Mouse (Mus musculus): ENCODE measurements around the gene Vopp1. TPM values are rescaled to one million over a fixed set of nuclear protein-coding genes. Genes with fewer than 3 reads are reported as not detected.

Gene Vopp1
- total RNA-seq, 1 experiment from 2014 or later, result 16.2 TPM

- no peak for DNase-seq
Measured at GRCm38 (mm10) chr6:57784251-57784650, 40.7 kb downstream of the Vopp1 start.

GRCm38 (mm10) chr6:57782658-57783057 lies 42.3 kb downstream of the Vopp1 start:
- DNase-seq, result no peak

- DNase-seq, result no peak
Measured at GRCm38 (mm10) chr6:57780359-57780758, 44.6 kb downstream of the Vopp1 start.

GRCm38 (mm10) chr6:57773792-57774191 lies 51.2 kb downstream of the Vopp1 start:
- DNase-seq, result no peak

DNA sequence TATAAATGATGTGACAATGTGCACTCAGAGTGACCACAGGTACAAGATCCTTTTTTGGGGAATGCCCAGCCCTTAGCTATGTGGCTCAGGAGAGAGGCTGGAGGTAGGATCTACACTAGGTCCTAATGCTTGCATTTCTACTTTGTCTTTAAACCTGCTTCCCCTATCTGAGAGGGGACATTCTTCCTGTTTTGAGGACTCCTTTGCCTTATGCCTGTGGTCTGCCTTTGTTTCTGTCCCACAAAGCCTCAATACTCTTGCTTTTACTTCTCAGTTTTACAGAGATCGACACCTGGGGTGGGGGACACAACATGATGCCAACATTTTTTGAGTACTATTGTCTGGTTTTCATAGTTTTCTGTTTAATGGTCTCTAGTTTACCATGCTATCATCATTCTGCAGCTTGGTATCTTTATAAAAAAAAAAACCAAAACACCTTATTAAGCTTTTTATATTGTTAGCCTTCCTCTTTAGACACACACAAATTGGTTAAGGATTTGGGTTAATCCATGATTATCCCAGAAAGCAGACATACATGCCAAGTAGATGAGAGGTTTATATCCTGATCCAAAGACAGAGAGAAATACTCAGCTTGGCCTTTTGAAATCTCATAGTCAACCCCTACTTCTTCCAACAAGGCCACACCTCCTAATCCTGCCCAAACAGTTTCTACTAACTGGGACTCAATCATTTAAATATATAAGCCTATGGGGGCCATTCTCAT lies 54.3 kb downstream of the Vopp1 start:
- no peak for DNase-seq

GRCm38 (mm10) chr6:57768948-57769525 lies 55.9 kb downstream of the Vopp1 start:
- DNase-seq, result no peak

DNA sequence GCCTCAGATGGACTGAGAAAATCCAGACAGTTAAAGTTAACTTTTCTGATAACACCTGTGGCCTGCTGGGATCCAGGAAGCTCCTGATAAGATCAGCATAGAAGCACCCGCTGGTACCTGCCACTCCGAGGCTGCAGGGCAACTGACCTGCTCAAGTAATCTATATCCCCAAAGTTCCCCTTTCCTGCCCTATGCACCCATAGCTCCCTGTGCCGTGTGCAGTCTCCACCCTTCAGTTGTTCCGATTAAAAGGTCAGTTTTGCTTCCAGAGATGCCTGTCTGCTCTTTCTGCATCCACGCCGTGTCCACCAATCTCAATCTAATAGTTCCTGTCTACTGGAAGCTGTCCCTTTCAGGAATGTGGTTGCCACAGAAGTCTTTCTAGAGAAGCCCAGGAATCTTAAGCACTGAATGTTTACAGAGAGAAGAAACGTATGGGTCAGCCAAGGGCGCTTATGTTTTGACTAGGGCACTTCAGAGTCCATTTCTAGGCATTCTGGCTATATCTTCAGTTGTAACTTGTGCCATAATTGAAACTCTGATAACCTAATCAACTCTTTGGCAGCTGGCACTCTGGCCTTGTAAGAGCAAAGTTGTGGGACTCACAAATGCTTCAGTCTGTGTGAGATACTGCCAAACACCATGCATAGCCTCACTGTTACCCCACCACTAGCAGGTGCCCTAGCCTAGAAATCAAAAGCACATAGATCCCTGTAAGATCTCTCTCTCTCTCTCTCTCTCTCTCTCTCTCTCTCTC lies 57.7 kb downstream of the Vopp1 start:
- DNase-seq, result no peak

- no peak for DNase-seq
Measured at GRCm38 (mm10) chr6:57766287-57766686, 58.7 kb downstream of the Vopp1 start.

DNA sequence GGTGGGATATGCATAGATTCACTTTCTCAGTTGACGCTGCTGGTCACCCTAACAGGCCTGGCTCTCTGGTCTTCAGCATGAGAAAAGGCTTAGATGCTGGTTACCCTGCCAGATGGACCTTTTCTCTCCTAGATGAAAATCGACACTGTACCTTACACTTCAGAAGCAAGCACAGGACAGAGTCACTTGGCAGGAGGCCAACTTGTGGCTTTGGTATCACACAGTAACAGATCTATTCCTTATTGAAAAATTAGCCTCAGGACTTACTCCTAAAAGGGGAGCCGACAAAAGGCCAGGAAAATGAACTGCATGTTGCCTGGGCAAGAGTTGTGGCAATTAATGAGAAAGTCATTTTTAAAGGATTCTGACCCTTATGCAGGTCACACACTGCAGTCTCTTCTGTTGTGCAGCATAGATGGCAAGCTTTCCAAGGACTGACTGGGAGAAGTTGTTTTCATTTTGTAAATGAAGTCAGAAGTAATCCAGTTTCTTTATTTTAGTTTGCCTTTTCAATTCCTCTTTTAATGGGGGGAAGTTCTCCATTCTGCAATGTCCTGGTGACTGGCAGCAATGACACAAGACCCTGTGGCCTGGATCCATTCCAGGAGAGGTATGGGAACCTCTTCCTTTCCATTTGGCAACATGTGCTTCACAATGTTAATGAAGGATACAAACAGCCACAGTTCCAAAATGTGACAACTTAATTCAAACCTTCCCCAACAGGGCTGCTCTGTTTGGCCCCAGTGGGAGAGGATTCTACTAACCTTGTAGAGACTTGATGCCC lies 59.7 kb downstream of the Vopp1 start:
- DNase-seq, result peak; percentile 6

GRCm38 (mm10) chr6:57763054-57763453 lies 61.9 kb downstream of the Vopp1 start:
- DNase-seq, result no peak

DNA sequence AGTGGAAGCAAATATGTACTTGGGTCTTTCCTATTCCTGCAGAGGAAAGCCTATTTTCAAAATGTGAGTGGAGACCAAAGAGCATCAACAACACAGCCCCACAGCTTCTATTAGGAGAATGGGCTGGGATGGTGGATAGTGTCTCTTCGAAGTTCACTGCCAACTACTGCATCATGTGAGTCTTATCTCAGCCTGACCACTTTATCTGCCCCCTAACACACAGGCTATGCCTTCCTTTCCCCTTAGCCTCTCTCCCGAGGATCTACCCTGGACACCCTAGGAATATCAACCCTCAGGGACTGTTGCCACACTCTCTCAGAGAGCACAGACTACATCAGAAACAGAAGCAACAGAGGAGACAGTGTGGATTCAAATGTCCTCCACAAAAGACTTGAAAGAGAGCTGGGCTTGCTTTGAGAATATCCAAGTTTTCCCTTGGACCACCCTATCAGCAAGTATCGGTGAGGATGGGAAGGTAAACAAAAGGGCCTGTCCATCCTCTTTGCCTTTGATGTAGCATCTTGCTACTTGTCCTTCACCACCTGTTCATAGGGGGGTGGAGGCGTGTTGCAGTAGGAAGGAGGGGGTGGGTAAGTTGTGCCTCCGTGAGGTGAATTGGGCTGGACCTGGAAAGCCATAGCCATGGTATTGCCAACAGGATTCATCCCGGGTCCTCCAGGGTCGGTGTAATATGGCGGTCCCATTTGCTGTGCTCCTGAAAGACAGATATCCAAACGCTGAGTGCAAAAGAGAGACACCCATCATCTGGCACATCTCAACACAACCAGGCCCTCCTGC lies 70.8 kb downstream of the Vopp1 start:
- DNase-seq, result no peak

DNA sequence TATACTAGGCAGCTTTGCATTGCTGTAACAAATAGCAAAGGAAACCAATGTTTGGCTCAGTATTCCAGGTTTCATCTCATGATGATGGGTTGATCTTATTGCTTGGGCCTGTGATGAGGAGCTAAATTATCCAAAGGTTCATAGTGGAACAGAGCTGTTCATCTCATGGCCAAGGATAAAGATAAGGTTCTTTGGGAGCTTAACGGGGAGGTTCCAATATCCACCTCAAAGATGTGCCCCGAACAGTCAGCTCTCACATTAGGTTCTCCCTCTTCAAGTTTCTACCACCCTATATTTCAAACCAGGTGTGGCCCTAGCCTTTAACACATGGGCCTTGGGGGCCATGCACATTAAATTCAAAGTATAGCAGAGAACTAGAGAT lies 79.2 kb downstream of the Vopp1 start:
- no peak for DNase-seq

GRCm38 (mm10) chr6:57744974-57745747 lies 79.8 kb downstream of the Vopp1 start:
- DNase-seq, result no peak

GRCm38 (mm10) chr6:57744123-57744522 lies 80.8 kb downstream of the Vopp1 start:
- no peak for DNase-seq

DNA sequence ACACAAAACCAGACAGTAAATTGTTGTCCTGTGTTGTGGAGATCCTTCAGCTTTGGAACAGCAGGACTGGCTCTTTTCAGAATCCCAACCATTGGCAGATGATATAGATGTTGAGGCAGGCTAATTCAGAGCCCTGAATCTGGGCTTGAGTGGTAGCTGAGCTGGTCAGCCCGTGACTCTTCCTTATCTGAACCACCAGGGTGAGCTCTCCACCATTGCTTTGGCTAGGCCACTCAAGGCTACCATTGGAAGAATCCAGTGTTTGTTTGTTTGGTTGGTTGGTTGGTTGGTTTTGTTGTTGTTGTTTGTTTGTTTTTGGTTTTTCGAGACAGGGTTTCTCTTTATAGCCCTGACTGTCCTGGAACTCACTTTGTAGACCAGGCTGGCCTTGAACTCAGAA lies 81.6 kb downstream of the Vopp1 start:
- peak; percentile 14 for DNase-seq

GRCm38 (mm10) chr6:57742749-57743148 lies 82.2 kb downstream of the Vopp1 start:
- no peak for DNase-seq

DNA sequence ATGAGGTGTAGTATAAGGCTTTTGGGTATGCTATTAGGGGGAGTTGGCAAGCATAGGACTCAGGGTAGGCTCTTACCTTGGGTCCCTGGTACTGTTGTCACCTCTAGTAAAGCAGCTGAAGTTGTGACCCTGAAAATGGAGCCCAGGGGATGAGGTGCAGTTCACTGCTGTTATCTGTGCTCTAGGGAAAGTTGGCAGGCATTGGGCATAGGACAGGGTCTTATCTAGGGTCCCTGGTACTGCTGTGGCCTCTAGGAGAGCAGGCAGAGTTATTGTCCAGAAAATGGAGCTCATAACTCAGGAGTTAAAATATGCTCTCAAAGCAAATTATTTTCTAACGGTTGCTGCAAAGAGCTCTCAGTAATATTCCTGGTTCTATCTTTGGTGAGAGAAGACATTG lies 103.6 kb downstream of the Vopp1 start:
- no peak for DNase-seq

GRCm38 (mm10) chr6:57711726-57712125 lies 113.2 kb downstream of the Vopp1 start:
- no peak for DNase-seq

GRCm38 (mm10) chr6:57706721-57707120 lies 118.2 kb downstream of the Vopp1 start:
- DNase-seq, result no peak

- no peak for DNase-seq
Measured at GRCm38 (mm10) chr6:57703703-57704102, 121.3 kb downstream of the Vopp1 start.

Measured in adrenal gland, postnatal 25 days (tissue).